Mouse (Mus musculus): ENCODE results near the gene Ggnbp2. TPM values are rescaled to one million over a fixed set of nuclear protein-coding genes. Genes with fewer than 3 reads are reported as not detected.
"Not testable (repeated sequence)": the region's sequence is repeated elsewhere in the genome, so short reads cannot be mapped to it uniquely, and the experiment has no call there.

The Ggnbp2 gene
- polyA plus RNA-seq, 3 experiments from 2014 or later, result 106 to 124 (median 111) TPM

GRCm38 (mm10) chr11:84879007-84879771 is 8.6 kb upstream of the Ggnbp2 start:
- ATAC-seq, result no peak

GRCm38 (mm10) chr11:84876020-84876419 is 5.4 kb upstream of the Ggnbp2 start:
- ATAC-seq, result not testable (repeated sequence)

GRCm38 (mm10) chr11:84873042-84873833 is 2.6 kb upstream of the Ggnbp2 start:
- no peak for ATAC-seq

- ATAC-seq, result no peak
Measured at GRCm38 (mm10) chr11:84871548-84872069, 992 bp upstream of the Ggnbp2 start.

GRCm38 (mm10) chr11:84871046-84871445 is 429 bp upstream of the Ggnbp2 start:
- peak; percentile 13 for ATAC-seq

GRCm38 (mm10) chr11:84869537-84870232 is 932 bp downstream of the Ggnbp2 start:
- peak; percentile 69 for ATAC-seq

- ATAC-seq, result no peak
Measured at GRCm38 (mm10) chr11:84868786-84869259, 1.8 kb downstream of the Ggnbp2 start.

GRCm38 (mm10) chr11:84867586-84867985 is 3.0 kb downstream of the Ggnbp2 start:
- ATAC-seq, result no peak

- no peak for ATAC-seq
Measured at GRCm38 (mm10) chr11:84865268-84865667, 5.3 kb downstream of the Ggnbp2 start.

GRCm38 (mm10) chr11:84855285-84855684 is 15.3 kb downstream of the Ggnbp2 start:
- no peak for ATAC-seq

GRCm38 (mm10) chr11:84847475-84848090 is 23.0 kb downstream of the Ggnbp2 start:
- ATAC-seq, result no peak

- no peak for ATAC-seq
Measured at GRCm38 (mm10) chr11:84846741-84847474, 23.7 kb downstream of the Ggnbp2 start.

- no peak for ATAC-seq
Measured at GRCm38 (mm10) chr11:84839330-84839729, 31.3 kb downstream of the Ggnbp2 start.

GRCm38 (mm10) chr11:84829495-84829894 is 41.1 kb downstream of the Ggnbp2 start:
- ATAC-seq, result peak; percentile 12

- ATAC-seq, result peak; percentile 91
Measured at GRCm38 (mm10) chr11:84828516-84829399, 41.9 kb downstream of the Ggnbp2 start, which contains the start of gene Dhrs11. TSS of gene Dhrs11 (minus strand) at chr11:84828994.

- no peak for ATAC-seq
Measured at GRCm38 (mm10) chr11:84827901-84828503, 42.6 kb downstream of the Ggnbp2 start.

- no peak for ATAC-seq
Measured at GRCm38 (mm10) chr11:84827492-84827891, 43.1 kb downstream of the Ggnbp2 start.

GRCm38 (mm10) chr11:84826185-84826584 is 44.4 kb downstream of the Ggnbp2 start:
- ATAC-seq, result no peak

GRCm38 (mm10) chr11:84825261-84825807 is 45.3 kb downstream of the Ggnbp2 start:
- ATAC-seq, result no peak

GRCm38 (mm10) chr11:84823484-84823897 is 47.1 kb downstream of the Ggnbp2 start:
- ATAC-seq, result no peak
